ENCODE assay signal across 18 mouse cellular contexts in genomic region chr10:17564895-17565620, GRCm38 (mm10).
DNase-seq lines count a peak whose midpoint lies in the region; ATAC-seq and TF ChIP-seq lines count a peak whose summit lies in the region.
"Had no signal": no experiment of that assay in that cellular context is flagged by ENCODE, and none has a peak within 500 bp of the region (broad histone marks: within the 10 kb centered on the region; RNA-seq: fewer than 3 reads in every experiment).

No protein-coding gene starts in this region.

- dilution Hi-C loops in CH12.LX (cut with MboI; ENCODE audit: extremely low pct_ligation_motif_present, extremely low pct_unique_long_range_greater_than_20kb, low sequenced_read_pairs), result no loop called here

- TF ChIP-seq EP300 in CH12.LX (IDR thresholded peaks at IDR 0.05; ENCODE audit: low read length), result 0 out of 2 replicates have a peak, but pooled peaks have one; percentile 13

- H3K27ac ChIP-seq in midbrain, embryonic 11.5 days (ENCODE audit: low read depth, low read length), result no peak overlapping the region
- no peak overlapping the region for H3K27ac ChIP-seq in midbrain, embryonic 15.5 days
- no peak overlapping the region for H3K27ac ChIP-seq in CH12.LX (ENCODE audit: insufficient read depth, low read depth)
- H3K27ac ChIP-seq in hindbrain, embryonic 14.5 days, result no peak overlapping the region
- H3K27ac ChIP-seq: forebrain, embryonic 10.5 days; hindbrain, embryonic 10.5 days; intestine, embryonic 15.5 days; kidney, embryonic 15.5 days; midbrain, embryonic 13.5 days; stomach, postnatal 0 days had no signal

- no peaks in the 10 kb centered on the region for H3K36me3 ChIP-seq in midbrain, embryonic 11.5 days (ENCODE audit: control insufficient read depth, insufficient read depth, low read length)
- no peaks in the 10 kb centered on the region for H3K36me3 ChIP-seq in midbrain, embryonic 15.5 days (replicated peaks)
- no peaks in the 10 kb centered on the region for H3K36me3 ChIP-seq in CH12.LX (replicated peaks in 1 of 2; ENCODE audit: control insufficient read depth in 1 of 2, insufficient read depth in 1 of 2, low read length in 1 of 2)
- H3K36me3 ChIP-seq in splenic B cell, adult 2 months (ENCODE audit: control insufficient read depth, insufficient read depth, low read length, poor library complexity, severe bottlenecking), result no peaks in the 10 kb centered on the region
- H3K36me3 ChIP-seq in hindbrain, embryonic 14.5 days (replicated peaks; ENCODE audit: control insufficient read depth, insufficient read depth), result no peaks in the 10 kb centered on the region
- H3K36me3 ChIP-seq: forebrain, embryonic 10.5 days; hindbrain, embryonic 10.5 days; intestine, embryonic 15.5 days; kidney, embryonic 15.5 days; midbrain, embryonic 13.5 days had no signal

- no peak for TF ChIP-seq RAD21 in CH12.LX (IDR thresholded peaks at IDR 0.05; ENCODE audit: low read depth, low read length)

- H3K4me3 ChIP-seq in midbrain, embryonic 11.5 days (ENCODE audit: low read depth, low read length), result no peak overlapping the region
- H3K4me3 ChIP-seq in midbrain, embryonic 15.5 days, result no peak overlapping the region
- H3K4me3 ChIP-seq in CH12.LX (replicated peaks in 1 of 3; ENCODE audit: low read depth in 2 of 3, low read length in 2 of 3, poor library complexity in 1 of 3), result no peak overlapping the region
- H3K4me3 ChIP-seq in hindbrain, embryonic 14.5 days (replicated peaks; ENCODE audit: low read length), result no peak overlapping the region
- H3K4me3 ChIP-seq: forebrain, embryonic 10.5 days; hindbrain, embryonic 10.5 days; intestine, embryonic 15.5 days; kidney, embryonic 15.5 days; midbrain, embryonic 13.5 days had no signal

- no peak for ATAC-seq in midbrain, embryonic 11.5 days (ENCODE audit: low FRiP score)
- no peak for ATAC-seq in midbrain, embryonic 15.5 days (replicated peaks)
- ATAC-seq in hematopoietic stem cell, adult 5-6 weeks (replicated peaks in 1 of 2; ENCODE audit: insufficient read depth in 1 of 2, low FRiP score in 2 of 2, low TSS enrichment in 1 of 2, low read depth in 1 of 2, poor library complexity in 2 of 2, severe bottlenecking in 2 of 2), result peak; percentile 40 to 50; a peak in 3 of 4 replicates
- no peak for ATAC-seq in hindbrain, embryonic 14.5 days (ENCODE audit: low FRiP score)
- ATAC-seq: intestine, embryonic 15.5 days; midbrain, embryonic 13.5 days had no signal

- H3K27me3 ChIP-seq in midbrain, embryonic 11.5 days (ENCODE audit: control insufficient read depth, insufficient read depth, low read length), result no peaks in the 10 kb centered on the region
- no peaks in the 10 kb centered on the region for H3K27me3 ChIP-seq in midbrain, embryonic 15.5 days (replicated peaks)
- H3K27me3 ChIP-seq in CH12.LX (replicated peaks), result no peaks in the 10 kb centered on the region
- no peaks in the 10 kb centered on the region for H3K27me3 ChIP-seq in splenic B cell, adult 2 months (ENCODE audit: control insufficient read depth, insufficient read depth, low read length, poor library complexity, severe bottlenecking)
- no peaks in the 10 kb centered on the region for H3K27me3 ChIP-seq in hindbrain, embryonic 14.5 days (ENCODE audit: control insufficient read depth, insufficient read depth, low read length)
- H3K27me3 ChIP-seq: intestine, embryonic 15.5 days; midbrain, embryonic 13.5 days had no signal

- H3K4me1 ChIP-seq in midbrain, embryonic 11.5 days (ENCODE audit: control insufficient read depth, insufficient read depth, low read length), result peaks cover 3% of the 10 kb centered on the region; the same call in 1 of the 2 replicates
- H3K4me1 ChIP-seq in midbrain, embryonic 15.5 days, result no peaks in the 10 kb centered on the region
- peaks cover 11 to 29% of the 10 kb centered on the region in 2 experiments for H3K4me1 ChIP-seq in CH12.LX (ENCODE audit: control insufficient read depth in 1 of 2, insufficient read depth in 2 of 2)
- H3K4me1 ChIP-seq in hindbrain, embryonic 14.5 days (replicated peaks; ENCODE audit: control insufficient read depth, insufficient read depth, low read length), result peaks cover 5% of the 10 kb centered on the region

- no peak overlapping the region for H3K9ac ChIP-seq in midbrain, embryonic 11.5 days (ENCODE audit: low read length)
- no peak overlapping the region for H3K9ac ChIP-seq in midbrain, embryonic 15.5 days
- H3K9ac ChIP-seq in CH12.LX (ENCODE audit: insufficient read depth, low read depth), result no peak overlapping the region
- no peak overlapping the region for H3K9ac ChIP-seq in hindbrain, embryonic 14.5 days
- H3K9ac ChIP-seq: intestine, embryonic 15.5 days; kidney, embryonic 15.5 days; midbrain, embryonic 13.5 days had no signal

- TF ChIP-seq POLR2A in CH12.LX (IDR thresholded peaks at IDR 0.05; ENCODE audit: low read depth, low read length), result no peak

- H3K9me3 ChIP-seq in midbrain, embryonic 11.5 days (ENCODE audit: control insufficient read depth, low read length), result no peaks in the 10 kb centered on the region
- no peaks in the 10 kb centered on the region for H3K9me3 ChIP-seq in midbrain, embryonic 15.5 days
- H3K9me3 ChIP-seq in CH12.LX (replicated peaks; ENCODE audit: low read length), result peaks cover 4% of the 10 kb centered on the region
- H3K9me3 ChIP-seq in hindbrain, embryonic 14.5 days (ENCODE audit: control insufficient read depth, low read length), result no peaks in the 10 kb centered on the region
- H3K9me3 ChIP-seq: forebrain, embryonic 10.5 days; hindbrain, embryonic 10.5 days; intestine, embryonic 15.5 days; kidney, embryonic 15.5 days; midbrain, embryonic 13.5 days had no signal

- WGBS in midbrain, embryonic 11.5 days, result 72% methylated on average over 6 of the region's 6 CpGs
- WGBS in midbrain, embryonic 15.5 days, result 70% methylated on average over 6 of the region's 6 CpGs
- 68% methylated on average over 6 of the region's 6 CpGs for WGBS in hindbrain, embryonic 14.5 days

- H3K79me2 ChIP-seq in CH12.LX (replicated peaks; ENCODE audit: control insufficient read depth, extremely low read depth, insufficient read depth, poor library complexity, severe bottlenecking), result no peaks in the 10 kb centered on the region

- H3K4me2 ChIP-seq in midbrain, embryonic 11.5 days, result no peak overlapping the region
- no peak overlapping the region for H3K4me2 ChIP-seq in midbrain, embryonic 15.5 days
- H3K4me2 ChIP-seq in CH12.LX (ENCODE audit: insufficient read depth, low read depth, poor library complexity, severe bottlenecking), result 0 out of 2 replicates have a peak overlapping the region, but pooled peaks have one; percentile 26
- no peak overlapping the region for H3K4me2 ChIP-seq in hindbrain, embryonic 14.5 days (replicated peaks)
- H3K4me2 ChIP-seq: intestine, embryonic 15.5 days; kidney, embryonic 15.5 days; midbrain, embryonic 13.5 days had no signal

- DNase-seq in midbrain, embryonic 11.5 days (ENCODE audit: low spot score, missing footprints), result peak; percentile 80
- no peak for DNase-seq in CH12.LX (ENCODE audit: extremely low read depth)
- DNase-seq in splenic B cell, adult 2 months (ENCODE audit: low read depth, low spot score), result peak; percentile 38
- DNase-seq in layer of hippocampus, adult 11-12 months (ENCODE audit: low spot score), result no peak
- DNase-seq in hindbrain, embryonic 14.5 days (ENCODE audit: low spot score), result no peak
- DNase-seq: adrenal gland, postnatal 36 days; cerebellum, adult 8-10 months; gastrocnemius, postnatal 36 days; lung, postnatal 4 days; thymus, postnatal 14 days had no signal

- TF ChIP-seq CTCF in CH12.LX (conservative IDR thresholded peaks at IDR 0.05 in 1 of 2, IDR thresholded peaks at IDR 0.05 in 1 of 2; ENCODE audit: low read depth in 2 of 2, low read length in 2 of 2), result no peak

- in situ Hi-C loops in CH12.LX (cut with MboI; ENCODE audit: low pct_ligation_motif_present, low pct_unique_long_range_greater_than_20kb, low sequenced_read_pairs), result no loop called here

TF ChIP-seq in CH12.LX, 34 proteins besides CTCF, POLR2A, EP300 and RAD21:
- no peak for TF ChIP-seq MAZ (IDR thresholded peaks at IDR 0.05; ENCODE audit: low read depth, low read length)
- no peak for TF ChIP-seq RCOR1 (conservative IDR thresholded peaks at IDR 0.05; ENCODE audit: low read depth, low read length)
- no peak for TF ChIP-seq MEF2A (IDR thresholded peaks at IDR 0.05; ENCODE audit: borderline replicate concordance, low read depth, low read length)
- no peak for TF ChIP-seq E2F4 (IDR thresholded peaks at IDR 0.05; ENCODE audit: insufficient replicate concordance, low read depth, low read length)
- TF ChIP-seq BHLHE40 (IDR thresholded peaks at IDR 0.05; ENCODE audit: low read depth, low read length), result peak; percentile 54

Comparison
In these comparisons a context has a peak if more than half of its experiments do, and no peak if none do; other contexts are left out.
1. ATAC-seq: peak in hematopoietic stem cell, adult 5-6 weeks (2 of 2); none in midbrain, embryonic 11.5 days (single experiment), midbrain, embryonic 15.5 days (single experiment) and hindbrain, embryonic 14.5 days (single experiment).
2. DNase-seq: peak in midbrain, embryonic 11.5 days (single experiment) and splenic B cell, adult 2 months (single experiment); none in CH12.LX (single experiment), layer of hippocampus, adult 11-12 months (single experiment) and hindbrain, embryonic 14.5 days (single experiment).